Mouse (Mus musculus): Measurements from ENCODE around the gene Ccdc181. TPM values are rescaled to one million over a fixed set of nuclear protein-coding genes. Genes with fewer than 3 reads are reported as not detected.

Ccdc181 gene
- total and polyA plus RNA-seq, 3 experiments: 11.0 to 15.8 TPM; not detected in 1

DNA sequence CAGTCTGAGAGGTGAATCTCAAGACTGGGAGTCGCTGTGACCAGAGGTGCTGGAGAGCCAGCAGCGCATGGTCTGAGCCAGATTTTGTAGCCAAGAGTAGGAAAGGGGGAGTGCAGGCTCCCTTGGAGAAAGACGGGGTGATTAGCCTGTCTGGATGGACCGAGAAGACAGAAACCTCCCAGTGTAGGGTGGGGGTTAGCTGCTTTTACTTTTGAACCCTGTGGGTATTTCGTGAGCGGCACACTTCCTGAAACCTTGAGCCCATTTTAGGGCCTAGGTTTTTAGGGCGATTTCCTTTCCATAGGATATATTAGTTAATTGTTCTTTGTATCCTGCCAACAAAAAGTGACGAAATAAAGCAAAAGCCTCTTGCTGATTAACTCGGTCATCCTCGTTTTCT lies 27.4 kb upstream of the Ccdc181 start:
- Histone ChIP-seq H3K27ac (ENCODE audit: control insufficient read depth, low read depth, low read length) (peak overlapping the region; percentile 89), H3K4me1 (ENCODE audit: control insufficient read depth in 1 of 2, insufficient read depth in 2 of 2, low read length in 2 of 2) (peaks cover 5 to 15% of the 10 kb centered on the region in 2 experiments), H3K36me3 (ENCODE audit: control insufficient read depth in 1 of 2, insufficient read depth in 2 of 2, low read length in 2 of 2) (peaks cover 0 to 17% of the 10 kb centered on the region in 2 experiments; a peak in 2 of 4 replicates), H3K4me3 (ENCODE audit: control insufficient read depth in 1 of 2, insufficient read depth in 1 of 2, low read depth in 2 of 2, low read length in 2 of 2) (peak overlapping the region; percentile 64 to 68), H3K79me2 (ENCODE audit: control insufficient read depth, insufficient read depth, low read length, poor library complexity) (peaks cover 9% of the 10 kb centered on the region), H3K9ac (ENCODE audit: control insufficient read depth, low read depth, low read length, poor library complexity, severe bottlenecking) (peak overlapping the region; percentile 74), H3K27me3 (ENCODE audit: control insufficient read depth in 1 of 2, insufficient read depth in 2 of 2, low read length in 2 of 2) (peaks cover 1 to 2% of the 10 kb centered on the region in 2 experiments; a peak in 3 of 4 replicates), H3K9me3 (replicated peaks; ENCODE audit: insufficient read depth, low read length) (no peaks in the 10 kb centered on the region)
- TF ChIP-seq TBP (IDR thresholded peaks at IDR 0.05; ENCODE audit: low read depth, low read length) (no peak), BHLHE40 (IDR thresholded peaks at IDR 0.05; ENCODE audit: borderline replicate concordance, low read depth, low read length) (no peak), GABPA (IDR thresholded peaks at IDR 0.05; ENCODE audit: low read depth, low read length) (no peak)
- DNase-seq (ENCODE audit: low read depth, low spot score): peak; percentile 59

GRCm38 (mm10) chr1:164248465-164249331 lies 26.7 kb upstream of the Ccdc181 start, which contains the start of gene Slc19a2:
Slc19a2 (plus strand) TSS chr1:164249046.
- peak; percentile 97 for DNase-seq (ENCODE audit: low read depth, low spot score)
- H3K4me1 ChIP-seq (ENCODE audit: control insufficient read depth in 1 of 2, insufficient read depth in 2 of 2, low read length in 2 of 2): peaks cover 5 to 15% of the 10 kb centered on the region in 2 experiments
- TF ChIP-seq MYC (IDR thresholded peaks at IDR 0.05; ENCODE audit: low read depth, low read length) (peak; percentile 57; the same call in 1 of the 2 replicates), POLR2A (IDR thresholded peaks at IDR 0.05; ENCODE audit: control insufficient read depth in 1 of 2, insufficient read depth in 1 of 2, low read depth in 1 of 2, low read length in 2 of 2, poor library complexity in 1 of 2) (peak; percentile 33 to 89; a peak in 3 of 4 replicates), ZMIZ1 (IDR thresholded peaks at IDR 0.05; ENCODE audit: low read depth, low read length) (peak; percentile 67; the same call in 1 of the 2 replicates), RAD21 (IDR thresholded peaks at IDR 0.05; ENCODE audit: low read depth, low read length) (no peak), BHLHE40 (IDR thresholded peaks at IDR 0.05; ENCODE audit: borderline replicate concordance, low read depth, low read length) (no peak), ZKSCAN1 (IDR thresholded peaks at IDR 0.05; ENCODE audit: low read depth, low read length) (no peak), GATA1 (IDR thresholded peaks at IDR 0.05; ENCODE audit: low read depth, low read length) (peak; percentile 65), MAFK (IDR thresholded peaks at IDR 0.05; ENCODE audit: borderline replicate concordance, low read depth, low read length) (no peak), MXI1 (IDR thresholded peaks at IDR 0.05; ENCODE audit: low read depth, low read length) (peak; percentile 70), NRF1 (IDR thresholded peaks at IDR 0.05; ENCODE audit: insufficient read depth, low read depth, low read length, poor library complexity, severe bottlenecking) (peak; percentile 56; the same call in 1 of the 2 replicates), HCFC1 (IDR thresholded peaks at IDR 0.05; ENCODE audit: low read depth, low read length) (peak; percentile 62), SMC3 (IDR thresholded peaks at IDR 0.05; ENCODE audit: low read depth, low read length) (no peak), E2F4 (IDR thresholded peaks at IDR 0.05; ENCODE audit: borderline replicate concordance, low read depth, low read length) (no peak), ETS1 (IDR thresholded peaks at IDR 0.05; ENCODE audit: low read depth, low read length) (peak; percentile 70), EP300 (IDR thresholded peaks at IDR 0.05; ENCODE audit: low read depth in 1 of 2, low read length in 2 of 2) (peak in 1 of 2 experiments; percentile 52; a peak in 2 of 4 replicates), ZNF384 (IDR thresholded peaks at IDR 0.05; ENCODE audit: low read depth, low read length) (no peak), POLR2AphosphoS5 (IDR thresholded peaks at IDR 0.05; ENCODE audit: borderline replicate concordance, low read depth, low read length) (no peak), RCOR1 (IDR thresholded peaks at IDR 0.05; ENCODE audit: low read depth, low read length) (peak; percentile 53; the same call in 1 of the 2 replicates), USF2 (IDR thresholded peaks at IDR 0.05; ENCODE audit: borderline replicate concordance in 1 of 2, insufficient read depth in 1 of 2, low read depth in 1 of 2, low read length in 2 of 2) (no peak), ELF1 (IDR thresholded peaks at IDR 0.05; ENCODE audit: low read depth, low read length) (peak; percentile 62; the same call in 1 of the 2 replicates), MEF2A (IDR thresholded peaks at IDR 0.05; ENCODE audit: extremely low read depth, insufficient replicate concordance, low read depth, low read length, poor library complexity, severe bottlenecking) (no peak), MYB (IDR thresholded peaks at IDR 0.05; ENCODE audit: low read depth, low read length) (no peak), MAZ (IDR thresholded peaks at IDR 0.05; ENCODE audit: low read depth, low read length) (no peak), CHD1 (IDR thresholded peaks at IDR 0.05; ENCODE audit: low read depth, low read length) (no peak), SIN3A (IDR thresholded peaks at IDR 0.05; ENCODE audit: low read length) (peak; percentile 66), ZC3H11A (IDR thresholded peaks at IDR 0.05; ENCODE audit: low read depth, low read length) (no peak)

More at GRCm38 (mm10) chr1:164248465-164249331, 26.7 kb upstream of the Ccdc181 start, which contains the start of gene Slc19a2:
- Histone ChIP-seq H3K36me3 (ENCODE audit: control insufficient read depth in 1 of 2, insufficient read depth in 2 of 2, low read length in 2 of 2) (peaks cover 0 to 17% of the 10 kb centered on the region in 2 experiments; a peak in 2 of 4 replicates), H3K27ac (ENCODE audit: control insufficient read depth, low read depth, low read length) (peak within 1 kb of the TSS; percentile 89), H3K4me3 (ENCODE audit: control insufficient read depth in 1 of 2, insufficient read depth in 1 of 2, low read depth in 2 of 2, low read length in 2 of 2) (peak within 1 kb of the TSS; percentile 93 to 99), H3K9ac (ENCODE audit: control insufficient read depth, low read depth, low read length, poor library complexity, severe bottlenecking) (peak within 1 kb of the TSS; percentile 83), H3K27me3 (ENCODE audit: control insufficient read depth in 1 of 2, insufficient read depth in 2 of 2, low read length in 2 of 2) (peaks cover 1 to 2% of the 10 kb centered on the region in 2 experiments; a peak in 3 of 4 replicates), H3K9me3 (replicated peaks; ENCODE audit: insufficient read depth, low read length) (no peaks in the 10 kb centered on the region), H3K79me2 (ENCODE audit: control insufficient read depth, insufficient read depth, low read length, poor library complexity) (peaks cover 9% of the 10 kb centered on the region)

All from MEL (cell line).